Mouse (Mus musculus) urinary bladder, postnatal 14 days (tissue): Measurements from ENCODE around the gene Sbno1.

ENCODE experiments used
- DNase-seq: peaks from one replicate; pipeline ENCODE4 v3.0.0; 2021; ENCODE audit warnings: low spot score

Sbno1 gene

GRCm38 (mm10) chr5:124444208-124444607, 18.4 kb upstream of the Sbno1 start:
- DNase-seq, result no peak

- DNase-seq, result no peak
Observed at GRCm38 (mm10) chr5:124442628-124443027, 16.8 kb upstream of the Sbno1 start.

GRCm38 (mm10) chr5:124440094-124440701, 14.4 kb upstream of the Sbno1 start:
- peak; percentile 61 for DNase-seq

- peak; percentile 95 for DNase-seq
Observed at GRCm38 (mm10) chr5:124439447-124440093, 13.8 kb upstream of the Sbno1 start, which contains the start of gene Kmt5a. Gene Kmt5a (plus strand): TSS chr5:124439930.

- no peak for DNase-seq
Observed at GRCm38 (mm10) chr5:124438746-124439145, 12.9 kb upstream of the Sbno1 start.

GRCm38 (mm10) chr5:124438229-124438628, 12.4 kb upstream of the Sbno1 start:
- no peak for DNase-seq

GRCm38 (mm10) chr5:124433048-124433447, 7.2 kb upstream of the Sbno1 start:
- no peak for DNase-seq

GRCm38 (mm10) chr5:124432398-124433012, 6.7 kb upstream of the Sbno1 start:
- DNase-seq, result peak; percentile 70

GRCm38 (mm10) chr5:124426475-124427071, 772 bp upstream of the Sbno1 start:
- peak; percentile 55 for DNase-seq

GRCm38 (mm10) chr5:124424723-124425411, 934 bp downstream of the Sbno1 start:
- peak; percentile 30 for DNase-seq

- no peak for DNase-seq
Observed at GRCm38 (mm10) chr5:124424200-124424722, 1.5 kb downstream of the Sbno1 start.

GRCm38 (mm10) chr5:124421786-124422185, 4.0 kb downstream of the Sbno1 start:
- DNase-seq, result no peak

- DNase-seq, result no peak
Observed at GRCm38 (mm10) chr5:124418903-124419302, 6.9 kb downstream of the Sbno1 start.

- DNase-seq, result no peak
Observed at GRCm38 (mm10) chr5:124412163-124412562, 13.6 kb downstream of the Sbno1 start.

GRCm38 (mm10) chr5:124410808-124411207, 15.0 kb downstream of the Sbno1 start:
- no peak for DNase-seq

- DNase-seq, result no peak
Observed at GRCm38 (mm10) chr5:124393726-124394125, 32.1 kb downstream of the Sbno1 start.

- DNase-seq, result no peak
Observed at GRCm38 (mm10) chr5:124392412-124392811, 33.4 kb downstream of the Sbno1 start.

- DNase-seq, result no peak
Observed at GRCm38 (mm10) chr5:124387932-124388331, 37.9 kb downstream of the Sbno1 start.

GRCm38 (mm10) chr5:124380121-124380520, 45.7 kb downstream of the Sbno1 start:
- DNase-seq, result no peak

- no peak for DNase-seq
Observed at GRCm38 (mm10) chr5:124377149-124377548, 48.7 kb downstream of the Sbno1 start.

GRCm38 (mm10) chr5:124376401-124376800, 49.4 kb downstream of the Sbno1 start:
- DNase-seq, result no peak

- DNase-seq, result no peak
Observed at GRCm38 (mm10) chr5:124374298-124374697, 51.5 kb downstream of the Sbno1 start.
